Mouse (Mus musculus): ENCODE results near the gene Abhd17a. TPM values are rescaled to one million over a fixed set of nuclear protein-coding genes. Genes with fewer than 3 reads are reported as not detected.

The Abhd17a gene
- polyA plus RNA-seq (2016; fragmentation: Nextera tagmentation; extraction: Ambion mirVana), result 86.8 and 87.3 TPM in 2 replicates

DNA sequence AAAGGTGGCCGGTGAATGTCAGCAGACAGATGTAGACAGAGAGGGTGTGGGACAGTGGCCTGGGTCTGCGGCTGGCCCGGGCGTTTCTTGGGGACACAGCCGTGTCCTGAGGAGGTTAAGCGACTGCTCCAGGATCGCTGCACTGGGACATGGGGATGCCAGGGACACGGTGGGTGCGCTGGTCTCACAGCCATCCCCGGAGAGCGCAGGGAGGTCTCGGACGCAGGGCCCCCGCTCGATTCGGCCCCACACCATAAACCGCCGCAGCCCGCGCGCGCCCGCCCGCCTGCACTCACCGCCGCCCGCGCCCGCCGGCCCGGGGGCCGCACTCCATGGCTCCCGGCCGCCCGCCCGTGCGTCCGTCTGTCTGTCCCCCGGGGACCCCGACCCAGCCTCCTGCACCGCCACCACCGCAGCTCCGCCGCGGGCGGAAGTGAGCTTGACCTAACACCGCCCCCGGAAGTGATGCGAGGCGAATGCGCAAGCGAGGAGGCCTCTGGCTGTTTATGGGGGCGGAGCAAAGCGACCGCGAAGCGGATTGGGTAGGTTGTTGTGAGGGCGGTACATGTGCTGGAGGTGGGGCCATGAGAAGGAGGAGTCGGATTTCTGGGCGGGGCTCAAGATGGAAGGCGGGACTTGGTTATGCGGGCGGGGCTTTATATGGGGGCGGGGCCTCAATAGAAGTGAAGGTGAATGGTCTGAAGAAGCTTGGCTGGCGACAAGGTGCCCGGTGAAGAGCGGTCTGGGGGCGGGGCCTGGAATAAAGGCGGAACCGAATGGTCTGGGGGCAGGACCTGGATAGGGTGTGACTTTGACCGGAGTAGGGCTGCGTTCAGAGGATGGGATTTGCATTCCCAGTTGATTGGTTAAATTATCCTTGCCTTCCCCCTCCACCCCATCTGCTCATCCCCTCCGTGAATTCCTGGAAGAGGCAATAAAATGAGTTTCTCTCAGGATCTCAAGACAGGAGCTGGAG lies at the start of gene Abhd17a:
Gene Abhd17a (minus strand): TSS at position 463 of the 976 bp plus-strand sequence.
- H3K27me3 ChIP-seq (ENCODE audit: low read depth, poor library complexity, severe bottlenecking), result no peaks in the 10 kb centered on the region
- no peaks in the 10 kb centered on the region for H3K9me3 ChIP-seq (replicated peaks)
- peak; percentile 98 for DNase-seq (ENCODE audit: low spot score)
- peak within 1 kb of the TSS; percentile 90 for H3K27ac ChIP-seq (replicated peaks)
- peak within 1 kb of the TSS; percentile 99 for H3K4me3 ChIP-seq
- H3K36me3 ChIP-seq, result peaks cover 18% of the 10 kb centered on the region
- WGBS, result under 1% methylated on average over 73 of the region's 73 CpGs
- H3K4me1 ChIP-seq, result peaks cover 51% of the 10 kb centered on the region

DNA sequence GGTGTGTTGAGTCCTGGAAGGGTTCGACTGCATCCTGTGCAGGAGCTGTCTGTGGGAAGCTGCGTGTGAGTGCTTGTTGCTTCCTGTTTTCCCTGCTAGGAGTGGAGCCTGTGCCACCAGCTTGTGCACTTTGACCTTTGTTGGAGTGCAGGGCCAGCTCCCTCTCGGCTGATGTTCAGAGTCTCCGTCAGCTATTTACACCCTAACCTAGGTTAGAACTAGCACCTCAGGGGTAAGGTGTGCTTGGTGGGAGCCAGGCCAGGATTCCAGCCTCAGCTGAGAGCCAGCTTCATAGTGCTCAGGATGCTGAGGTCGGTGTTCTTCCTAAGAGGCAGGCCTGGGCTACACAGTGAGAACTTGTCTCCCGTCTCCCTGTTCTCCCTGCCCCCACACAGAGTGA lies 45.2 kb upstream of the Abhd17a start:
- no peak for DNase-seq (ENCODE audit: low spot score)
- H3K27me3 ChIP-seq (ENCODE audit: low read depth, poor library complexity, severe bottlenecking), result no peaks in the 10 kb centered on the region
- no peak overlapping the region for H3K4me3 ChIP-seq
- 92% methylated on average over 6 of the region's 6 CpGs for WGBS
- no peaks in the 10 kb centered on the region for H3K4me1 ChIP-seq
- no peak overlapping the region for H3K27ac ChIP-seq (replicated peaks)
- peaks cover 90% of the 10 kb centered on the region for H3K36me3 ChIP-seq
- H3K9me3 ChIP-seq (replicated peaks), result no peaks in the 10 kb centered on the region

DNA sequence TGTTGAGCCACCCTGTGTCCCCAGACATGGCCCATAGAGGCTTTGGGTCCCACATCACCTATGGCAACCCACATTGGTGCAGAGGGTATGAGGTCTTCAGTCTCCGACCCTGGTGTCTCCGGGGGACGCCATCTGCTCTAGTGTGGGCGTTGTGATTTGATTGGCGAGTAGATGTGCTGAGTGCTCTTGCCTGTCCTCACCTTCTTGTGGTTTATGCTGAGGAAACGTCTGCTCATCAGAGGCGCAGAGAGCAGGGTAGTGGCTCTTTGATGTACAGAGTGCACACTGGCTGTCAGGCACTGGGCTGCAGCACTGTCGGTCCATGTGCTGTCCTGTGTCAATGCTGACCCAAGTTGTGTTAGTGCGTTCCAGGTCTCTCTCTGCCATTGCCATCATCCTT lies 38.8 kb upstream of the Abhd17a start:
- Histone ChIP-seq H3K9me3 (replicated peaks) (no peaks in the 10 kb centered on the region), H3K27me3 (ENCODE audit: low read depth, poor library complexity, severe bottlenecking) (no peaks in the 10 kb centered on the region), H3K36me3 (peaks cover 55% of the 10 kb centered on the region), H3K27ac (replicated peaks) (0 out of 2 replicates have a peak overlapping the region, but pooled peaks have one; percentile 49), H3K4me1 (peaks cover 44% of the 10 kb centered on the region), H3K4me3 (no peak overlapping the region; the same call in 1 of the 2 replicates)
- WGBS, result 95% methylated on average over 9 of the region's 9 CpGs
- no peak for DNase-seq (ENCODE audit: low spot score)

DNA sequence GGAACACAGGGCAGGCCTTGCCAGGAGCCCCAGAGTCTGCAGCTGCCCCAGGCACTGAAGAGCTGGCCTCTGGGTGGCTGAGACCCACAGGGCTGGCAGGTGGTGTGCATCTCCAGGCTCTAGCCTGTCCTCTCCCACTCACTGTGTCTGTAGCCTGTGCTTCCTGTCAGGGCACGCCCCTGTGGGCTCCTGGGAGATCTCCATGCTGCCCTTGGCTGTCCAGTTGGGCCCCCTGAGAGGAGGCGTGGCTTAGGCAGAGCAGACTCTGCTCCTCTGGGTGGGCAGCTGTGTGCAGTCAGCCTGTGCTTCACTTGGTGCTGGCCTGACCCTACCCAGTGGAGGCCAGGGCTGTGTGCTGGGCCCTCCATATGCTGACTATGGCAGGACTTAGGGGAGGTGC lies 37.5 kb upstream of the Abhd17a start:
- Histone ChIP-seq H3K4me1 (peaks cover 54% of the 10 kb centered on the region), H3K4me3 (0 out of 2 replicates have a peak overlapping the region, but pooled peaks have one; percentile 3), H3K9me3 (replicated peaks) (no peaks in the 10 kb centered on the region), H3K36me3 (peaks cover 48% of the 10 kb centered on the region), H3K27ac (replicated peaks) (peak overlapping the region; percentile 25; the same call in 1 of the 2 replicates), H3K27me3 (ENCODE audit: low read depth, poor library complexity, severe bottlenecking) (no peaks in the 10 kb centered on the region)
- 68% methylated on average over 2 of the region's 2 CpGs for WGBS
- DNase-seq (ENCODE audit: low spot score), result no peak

DNA sequence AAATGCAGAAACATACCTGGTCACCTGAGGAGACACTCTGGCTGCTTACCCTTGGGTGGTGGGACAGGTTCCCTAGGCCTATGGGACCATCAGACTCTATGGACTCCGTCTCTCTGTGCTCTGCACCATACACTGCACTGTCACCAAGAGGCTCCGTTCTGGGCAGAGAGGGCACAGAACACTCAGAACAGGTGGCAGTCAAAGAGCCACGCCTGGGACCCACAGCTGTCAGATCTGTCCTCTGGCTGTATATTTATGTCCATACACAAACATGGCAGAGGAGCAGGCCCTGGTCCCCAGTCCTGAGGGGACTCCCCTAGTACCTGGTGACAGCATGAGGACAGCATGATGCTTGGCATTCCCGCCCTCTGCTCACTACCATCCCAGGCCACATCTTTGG lies 35.6 kb upstream of the Abhd17a start:
- Histone ChIP-seq H3K4me1 (peaks cover 63% of the 10 kb centered on the region), H3K27ac (replicated peaks) (no peak overlapping the region), H3K4me3 (peak overlapping the region; percentile 3; the same call in 1 of the 2 replicates), H3K9me3 (replicated peaks) (no peaks in the 10 kb centered on the region), H3K36me3 (peaks cover 33% of the 10 kb centered on the region), H3K27me3 (ENCODE audit: low read depth, poor library complexity, severe bottlenecking) (no peaks in the 10 kb centered on the region)
- DNase-seq (ENCODE audit: low spot score), result no peak
- WGBS, result 87% methylated on average over 4 of the region's 4 CpGs

DNA sequence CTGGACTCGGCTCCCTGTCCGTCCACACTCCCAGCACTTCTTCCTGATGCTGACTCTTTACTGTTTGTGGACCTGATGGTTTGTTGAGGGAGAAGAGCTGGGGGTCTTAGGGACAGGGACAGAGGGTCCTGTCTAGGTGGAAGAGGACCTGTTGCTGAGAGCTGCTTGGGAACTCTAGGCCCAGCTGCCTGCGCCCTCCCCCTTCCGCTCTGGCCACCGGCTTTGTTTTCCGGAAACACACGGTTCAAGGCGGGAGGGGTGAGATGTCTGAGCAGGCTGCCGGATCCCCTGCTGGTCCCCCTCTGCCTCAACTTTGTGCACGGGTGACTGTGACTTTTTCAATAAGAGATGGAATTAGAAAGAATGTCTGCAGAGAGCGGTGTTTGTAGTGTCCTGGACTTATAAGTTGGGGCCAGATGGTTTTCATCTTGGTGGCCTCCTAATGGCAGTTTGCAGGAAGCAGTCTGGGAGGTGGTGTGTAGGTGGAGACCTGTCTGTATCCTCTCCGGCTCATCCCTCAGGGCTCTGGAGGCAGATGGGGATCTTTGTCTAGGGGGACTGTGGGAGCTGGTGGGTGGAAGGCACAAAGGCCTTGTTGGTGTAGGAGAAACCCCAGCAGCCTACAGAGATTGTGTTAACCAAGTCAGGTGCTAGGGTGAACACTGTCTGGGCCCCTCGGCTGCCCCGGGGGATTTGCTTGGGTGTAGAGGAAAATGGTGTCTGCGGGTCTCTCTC lies 33.5 kb upstream of the Abhd17a start:
- WGBS, result 22% methylated on average over 15 of the region's 15 CpGs
- no peaks in the 10 kb centered on the region for H3K9me3 ChIP-seq (replicated peaks)
- peak overlapping the region; percentile 92 for H3K4me3 ChIP-seq
- peak overlapping the region; percentile 95 for H3K27ac ChIP-seq (replicated peaks)
- H3K27me3 ChIP-seq (ENCODE audit: low read depth, poor library complexity, severe bottlenecking), result no peaks in the 10 kb centered on the region
- H3K4me1 ChIP-seq, result peaks cover 68% of the 10 kb centered on the region
- peak; percentile 53 for DNase-seq (ENCODE audit: low spot score)
- H3K36me3 ChIP-seq, result peaks cover 15% of the 10 kb centered on the region

DNA sequence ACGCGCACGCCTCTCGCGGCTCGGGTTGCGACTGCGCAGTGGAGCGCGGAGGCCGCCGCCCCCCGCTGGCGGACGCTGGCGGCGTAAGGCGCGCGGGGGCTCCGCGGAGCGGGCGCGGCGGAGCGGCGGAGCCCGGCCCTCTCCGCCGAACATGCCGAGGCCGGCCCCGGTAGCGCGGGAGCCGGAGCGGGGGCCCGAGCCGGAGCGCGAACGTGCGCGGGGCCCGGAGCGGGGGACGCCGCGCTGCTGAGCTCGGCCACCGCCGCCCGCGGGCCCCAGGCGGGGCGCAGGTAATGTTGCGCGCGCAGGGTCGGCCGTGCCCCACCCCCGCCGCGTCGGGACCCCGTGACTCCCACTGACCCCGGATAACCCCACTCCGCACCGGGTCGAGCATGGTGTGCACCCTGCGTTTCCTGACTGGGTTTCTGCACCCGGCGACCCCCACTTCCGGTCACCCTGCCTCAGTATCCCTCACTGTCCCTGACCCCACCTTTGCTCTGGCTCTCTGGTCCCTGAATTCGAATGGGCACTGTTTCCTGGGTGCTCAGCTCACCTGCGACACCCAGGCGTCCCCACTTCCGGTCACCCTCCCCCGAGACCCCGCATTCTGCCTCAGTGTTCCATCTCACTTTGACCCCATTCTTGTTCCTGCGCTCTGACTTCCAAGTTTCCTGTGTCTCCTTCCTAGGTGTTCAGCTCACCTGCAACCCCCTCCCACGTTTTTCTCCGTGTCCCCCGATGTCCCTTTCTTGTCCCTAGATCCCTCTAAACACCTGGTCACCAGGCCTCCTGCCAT lies 32.7 kb upstream of the Abhd17a start, which contains the start of gene Csnk1g2:
Gene Csnk1g2 (plus strand): TSS at position 178 of the 796 bp plus-strand sequence.
- H3K4me1 ChIP-seq, result peaks cover 60% of the 10 kb centered on the region
- under 1% methylated on average over 82 of the region's 85 CpGs for WGBS
- H3K36me3 ChIP-seq, result peaks cover 15% of the 10 kb centered on the region
- peak; percentile 40 for DNase-seq (ENCODE audit: low spot score)
- H3K4me3 ChIP-seq, result peak within 1 kb of the TSS; percentile 92
- H3K9me3 ChIP-seq (replicated peaks), result no peaks in the 10 kb centered on the region
- H3K27me3 ChIP-seq (ENCODE audit: low read depth, poor library complexity, severe bottlenecking), result no peaks in the 10 kb centered on the region
- H3K27ac ChIP-seq (replicated peaks), result peak within 1 kb of the TSS; percentile 95

DNA sequence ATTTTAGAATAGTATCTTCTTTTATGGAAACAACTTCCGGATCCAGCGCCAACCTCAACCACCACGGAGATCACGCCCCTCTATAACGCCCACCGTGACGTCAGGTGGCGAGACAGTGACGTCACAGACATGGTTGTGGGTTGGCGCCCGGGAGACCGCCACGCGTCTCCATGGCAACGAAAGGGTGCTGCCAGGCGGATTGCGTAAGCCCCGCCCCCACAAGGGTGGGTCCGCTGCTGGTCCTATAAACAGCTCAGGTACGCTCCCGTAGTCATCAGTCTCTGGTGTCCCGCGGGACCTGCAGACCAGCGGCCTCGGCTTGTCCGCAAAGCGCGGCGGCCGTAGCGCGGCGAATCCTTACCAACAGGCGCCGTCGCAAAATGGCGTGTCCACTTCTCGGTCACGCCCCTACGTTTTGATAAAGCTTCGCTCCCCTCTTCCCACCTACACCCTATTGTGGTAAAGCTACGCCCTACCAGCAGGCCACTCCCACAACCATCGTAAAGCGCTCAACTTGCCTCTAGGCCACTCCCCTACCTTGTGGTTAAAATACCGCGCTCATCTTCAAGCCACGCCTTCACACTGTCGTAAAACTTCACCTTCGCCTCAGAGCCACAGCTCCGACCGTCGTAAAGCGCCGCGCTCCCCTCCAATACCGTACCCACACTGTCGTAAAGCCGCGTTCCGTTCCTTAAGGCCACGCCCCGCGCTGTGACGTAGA lies 32.0 kb upstream of the Abhd17a start:
- Histone ChIP-seq H3K4me3 (peak overlapping the region; percentile 92), H3K4me1 (peaks cover 53% of the 10 kb centered on the region), H3K36me3 (peaks cover 12% of the 10 kb centered on the region), H3K9me3 (replicated peaks) (no peaks in the 10 kb centered on the region), H3K27me3 (ENCODE audit: low read depth, poor library complexity, severe bottlenecking) (no peaks in the 10 kb centered on the region), H3K27ac (replicated peaks) (peak overlapping the region; percentile 95)
- DNase-seq (ENCODE audit: low spot score), result peak; percentile 99
- WGBS, result under 1% methylated on average over 64 of the region's 64 CpGs

DNA sequence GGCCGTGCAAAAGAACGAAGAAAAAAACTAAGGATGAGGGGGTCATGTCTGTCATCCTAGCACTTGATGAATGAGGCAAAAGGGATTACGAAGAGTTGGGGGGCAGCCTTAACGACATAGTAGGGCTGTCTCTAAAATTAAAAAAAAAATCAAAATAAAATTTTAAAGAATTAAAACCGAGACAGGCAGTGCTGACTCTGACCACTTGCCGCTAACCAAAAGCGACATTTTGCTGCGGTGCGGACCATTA lies 31.5 kb upstream of the Abhd17a start:
- Histone ChIP-seq H3K36me3 (peaks cover 12% of the 10 kb centered on the region), H3K4me1 (peaks cover 53% of the 10 kb centered on the region), H3K27me3 (ENCODE audit: low read depth, poor library complexity, severe bottlenecking) (no peaks in the 10 kb centered on the region), H3K9me3 (replicated peaks) (no peaks in the 10 kb centered on the region), H3K4me3 (peak overlapping the region; percentile 92), H3K27ac (replicated peaks) (peak overlapping the region; percentile 95)
- WGBS, result 7% methylated on average over 9 of the region's 9 CpGs
- DNase-seq (ENCODE audit: low spot score), result no peak

DNA sequence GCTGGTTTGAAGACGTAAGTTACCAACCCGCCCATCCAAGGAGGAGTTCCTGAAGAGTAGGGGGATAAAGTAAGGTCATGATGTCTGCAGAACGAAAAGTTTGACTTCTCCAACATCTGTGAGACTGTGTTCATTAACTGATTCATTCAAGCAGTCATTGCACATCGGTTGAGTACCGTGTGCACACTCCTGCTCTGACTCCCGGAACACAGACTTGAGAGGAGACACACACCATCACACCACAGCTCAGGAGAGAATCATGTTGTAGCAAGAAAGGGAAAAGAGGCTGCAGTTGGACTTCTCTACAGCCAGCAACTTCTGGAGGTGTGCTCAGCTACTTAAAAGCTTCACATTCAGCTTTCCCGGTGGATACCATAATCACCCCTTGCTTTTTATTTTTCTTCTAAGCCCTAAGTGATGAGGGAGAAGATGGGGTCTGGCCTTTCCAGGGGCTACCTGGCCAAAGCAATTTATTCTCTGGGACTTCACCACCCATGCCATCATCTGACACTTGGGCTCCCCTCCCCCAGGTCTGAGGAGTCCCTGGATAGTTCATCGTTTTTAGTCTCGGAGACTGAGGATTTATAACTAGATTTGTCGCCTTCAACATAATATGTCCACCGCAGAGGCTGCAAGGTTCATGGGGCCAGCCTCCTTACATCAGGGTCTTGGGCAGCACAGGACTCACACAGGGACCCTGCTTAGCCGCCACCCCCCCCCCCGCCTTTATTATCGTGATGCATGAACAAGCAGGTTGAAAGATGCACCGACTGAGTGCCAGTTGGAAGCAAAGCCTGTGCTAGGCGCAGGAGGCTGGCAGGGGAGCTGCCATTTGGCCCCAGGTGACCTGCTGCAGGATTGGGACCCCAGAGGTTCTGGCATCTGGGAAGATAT lies 30.9 kb upstream of the Abhd17a start:
- H3K4me3 ChIP-seq, result peak overlapping the region; percentile 92
- no peak for DNase-seq (ENCODE audit: low spot score)
- no peaks in the 10 kb centered on the region for H3K27me3 ChIP-seq (ENCODE audit: low read depth, poor library complexity, severe bottlenecking)
- peak overlapping the region; percentile 95 for H3K27ac ChIP-seq (replicated peaks)
- peaks cover 50% of the 10 kb centered on the region for H3K4me1 ChIP-seq
- WGBS, result 59% methylated on average over 16 of the region's 16 CpGs
- H3K36me3 ChIP-seq, result peaks cover 18% of the 10 kb centered on the region
- no peaks in the 10 kb centered on the region for H3K9me3 ChIP-seq (replicated peaks)

DNA sequence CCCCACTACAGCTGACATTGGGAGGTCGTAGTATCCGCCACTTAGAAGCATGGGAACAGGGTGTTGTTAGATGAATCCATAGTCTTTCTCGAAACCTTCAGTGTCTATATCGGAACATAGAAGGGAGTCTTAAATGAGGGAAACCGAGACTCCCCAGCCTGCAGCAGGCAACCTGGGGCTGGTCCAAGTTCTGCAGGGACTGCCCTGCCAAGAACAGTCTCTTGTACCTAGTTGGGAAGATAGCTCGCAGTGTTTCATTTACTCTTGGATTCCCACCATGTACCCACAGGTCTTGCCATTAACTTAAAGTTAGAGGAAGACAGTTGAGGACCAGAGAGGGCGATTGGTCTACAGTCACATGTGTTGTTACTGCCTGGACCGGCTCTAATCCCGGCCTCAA lies 30.2 kb upstream of the Abhd17a start:
- H3K4me3 ChIP-seq, result peak overlapping the region; percentile 11; the same call in 1 of the 2 replicates
- no peaks in the 10 kb centered on the region for H3K27me3 ChIP-seq (ENCODE audit: low read depth, poor library complexity, severe bottlenecking)
- peaks cover 18% of the 10 kb centered on the region for H3K36me3 ChIP-seq
- H3K4me1 ChIP-seq, result peaks cover 44% of the 10 kb centered on the region
- WGBS, result 80% methylated on average over 9 of the region's 9 CpGs
- no peaks in the 10 kb centered on the region for H3K9me3 ChIP-seq (replicated peaks)
- no peak overlapping the region for H3K27ac ChIP-seq (replicated peaks)
- DNase-seq (ENCODE audit: low spot score), result no peak
